Mouse (Mus musculus) urinary bladder, postnatal 36 days (tissue): ENCODE measurements around the gene Dscaml1.

Experiments
- DNase-seq, 2 experiments: peaks; one replicate each; pipeline ENCODE4 v3.0.0; 2022; ENCODE audit warnings: low spot score in 2 of 2, mixed read lengths in 1 of 2

Dscaml1 gene

GRCm38 (mm10) chr9:45426456-45426855 is at the start of gene Dscaml1:
TSS of gene Dscaml1 (plus strand) at chr9:45426628.
- no peak for DNase-seq

- no peak for DNase-seq
Measured at GRCm38 (mm10) chr9:45376883-45377282, 49.5 kb upstream of the Dscaml1 start.

- no peak for DNase-seq
Measured at GRCm38 (mm10) chr9:45380411-45381251, 45.8 kb upstream of the Dscaml1 start.

- no peak for DNase-seq
Measured at GRCm38 (mm10) chr9:45382336-45382735, 44.1 kb upstream of the Dscaml1 start.

GRCm38 (mm10) chr9:45382834-45383233 is 43.6 kb upstream of the Dscaml1 start:
- DNase-seq = no peak

- no peak for DNase-seq
Measured at GRCm38 (mm10) chr9:45383883-45384282, 42.5 kb upstream of the Dscaml1 start.

GRCm38 (mm10) chr9:45386698-45387097 is 39.7 kb upstream of the Dscaml1 start:
- DNase-seq = no peak

- peak; percentile 79 to 87 for DNase-seq
Measured at GRCm38 (mm10) chr9:45388385-45388994, 37.9 kb upstream of the Dscaml1 start.

GRCm38 (mm10) chr9:45389596-45389995 is 36.8 kb upstream of the Dscaml1 start:
- DNase-seq = no peak

- no peak for DNase-seq
Measured at GRCm38 (mm10) chr9:45391299-45391698, 35.1 kb upstream of the Dscaml1 start.

- no peak for DNase-seq
Measured at GRCm38 (mm10) chr9:45395218-45395617, 31.2 kb upstream of the Dscaml1 start.

GRCm38 (mm10) chr9:45395796-45396195 is 30.6 kb upstream of the Dscaml1 start:
- peak in 1 of 2 experiments; percentile 15 for DNase-seq

GRCm38 (mm10) chr9:45398336-45398735 is 28.1 kb upstream of the Dscaml1 start:
- no peak for DNase-seq

- DNase-seq = no peak
Measured at GRCm38 (mm10) chr9:45399434-45399833, 27.0 kb upstream of the Dscaml1 start, which contains the start of gene Fxyd2. TSS of gene Fxyd2 (plus strand) at chr9:45399669.

- no peak for DNase-seq
Measured at GRCm38 (mm10) chr9:45401851-45402250, 24.6 kb upstream of the Dscaml1 start.

- DNase-seq = no peak
Measured at GRCm38 (mm10) chr9:45402957-45403356, 23.5 kb upstream of the Dscaml1 start.

GRCm38 (mm10) chr9:45405694-45406093 is 20.7 kb upstream of the Dscaml1 start:
- DNase-seq = no peak

GRCm38 (mm10) chr9:45406808-45407207 is 19.6 kb upstream of the Dscaml1 start:
- no peak for DNase-seq

GRCm38 (mm10) chr9:45407706-45408675 is 18.4 kb upstream of the Dscaml1 start:
- DNase-seq = peak; percentile 69 to 78

- DNase-seq = no peak
Measured at GRCm38 (mm10) chr9:45410193-45410592, 16.2 kb upstream of the Dscaml1 start.

- no peak for DNase-seq
Measured at GRCm38 (mm10) chr9:45410614-45411013, 15.8 kb upstream of the Dscaml1 start.

- DNase-seq = no peak
Measured at GRCm38 (mm10) chr9:45411111-45411510, 15.3 kb upstream of the Dscaml1 start.
